Mouse (Mus musculus) frontal cortex, postnatal 14 days (tissue): ENCODE data around the gene Nfkbiz.

Source experiments
- DNase-seq, 2 experiments: peaks; one replicate each; pipeline ENCODE4 v3.0.0; 2022; ENCODE audit warnings: low spot score in 2 of 2

The Nfkbiz gene

GRCm38 (mm10) chr16:55832040-55832439, 6.7 kb downstream of the Nfkbiz start:
- DNase-seq = no peak

GRCm38 (mm10) chr16:55831451-55831850, 7.2 kb downstream of the Nfkbiz start:
- DNase-seq = no peak

- no peak for DNase-seq
These were observed 15.1 kb downstream of the Nfkbiz start for GRCm38 (mm10) chr16:55823398-55824155.

- DNase-seq = no peak
These were observed 15.8 kb downstream of the Nfkbiz start for GRCm38 (mm10) chr16:55822741-55823397.

GRCm38 (mm10) chr16:55821997-55822740, 16.5 kb downstream of the Nfkbiz start:
- DNase-seq = peak; percentile 70 to 74

GRCm38 (mm10) chr16:55821571-55821981, 17.1 kb downstream of the Nfkbiz start:
- DNase-seq = no peak

GRCm38 (mm10) chr16:55820916-55821570, 17.7 kb downstream of the Nfkbiz start:
- no peak for DNase-seq

- DNase-seq = no peak
These were observed 18.4 kb downstream of the Nfkbiz start for GRCm38 (mm10) chr16:55820161-55820915.

GRCm38 (mm10) chr16:55819186-55819861, 19.4 kb downstream of the Nfkbiz start:
- DNase-seq = no peak

GRCm38 (mm10) chr16:55817717-55818515, 20.8 kb downstream of the Nfkbiz start:
- DNase-seq = no peak

- no peak for DNase-seq
These were observed 22.3 kb downstream of the Nfkbiz start for GRCm38 (mm10) chr16:55816202-55816941.

GRCm38 (mm10) chr16:55815466-55815865, 23.2 kb downstream of the Nfkbiz start:
- DNase-seq = no peak

- DNase-seq = no peak
These were observed 24.0 kb downstream of the Nfkbiz start for GRCm38 (mm10) chr16:55814686-55815085.

- DNase-seq = no peak
These were observed 24.8 kb downstream of the Nfkbiz start for GRCm38 (mm10) chr16:55813916-55814315.

- DNase-seq = no peak
These were observed 26.9 kb downstream of the Nfkbiz start for GRCm38 (mm10) chr16:55811792-55812191.

- DNase-seq = no peak
These were observed 28.8 kb downstream of the Nfkbiz start for GRCm38 (mm10) chr16:55809779-55810514.

- no peak for DNase-seq
These were observed 29.4 kb downstream of the Nfkbiz start for GRCm38 (mm10) chr16:55809345-55809744.

GRCm38 (mm10) chr16:55807505-55807932, 31.2 kb downstream of the Nfkbiz start:
- no peak for DNase-seq
